Mouse (Mus musculus) spleen, adult 2 months (tissue): ENCODE results near the gene Mrps27.

ENCODE experiments used
- CTCF ChIP-seq: fragments of 200-500 bp; IDR thresholded peaks from 2 replicates; pipeline ENCODE4 v1.5.1; 2011; ENCODE audit warnings: mild to moderate bottlenecking, inconsistent platforms; ENCODE audit not compliant: insufficient read depth, insufficient read length, insufficient replicate concordance; ENCODE audit errors: extremely low read depth
- POLR2A ChIP-seq: fragments of 200-500 bp; IDR thresholded peaks from 2 replicates; pipeline ENCODE4 v1.6.1; 2011; ENCODE audit warnings: low read depth, low read length, inconsistent platforms

- no peak for TF ChIP-seq CTCF
- TF ChIP-seq POLR2A: no peak
These were observed 41.3 kb downstream of the Mrps27 start for GRCm38 (mm10) chr13:99385911-99386310.
